Mouse (Mus musculus) right cerebral cortex, postnatal 25 days (tissue): ENCODE results near the gene Olfr1506.
"Not testable (repeated sequence)": the region's sequence is repeated elsewhere in the genome, so short reads cannot be mapped to it uniquely, and the experiment has no call there.

Source experiments
- DNase-seq: peaks from one replicate; pipeline ENCODE4 v3.0.0; 2022

Olfr1506 gene

GRCm38 (mm10) chr2:90224393-90224792 is at the start of gene Olfr1506:
Gene Olfr1506 (minus strand): TSS chr2:90224493.
- not testable (repeated sequence) for DNase-seq

- no peak for DNase-seq
Observed at GRCm38 (mm10) chr2:90270932-90271331, 46.6 kb upstream of the Olfr1506 start, which contains the start of gene Olfr1271. Gene Olfr1271 (minus strand): TSS chr2:90271032.

- DNase-seq, result no peak
Observed at GRCm38 (mm10) chr2:90257492-90257891, 33.2 kb upstream of the Olfr1506 start, which contains the start of gene Olfr142. Gene Olfr142 (minus strand): TSS chr2:90257592.

GRCm38 (mm10) chr2:90199606-90200005 is 24.7 kb downstream of the Olfr1506 start:
- not testable (repeated sequence) for DNase-seq

- DNase-seq, result not testable (repeated sequence)
Observed at GRCm38 (mm10) chr2:90195285-90195684, 29.0 kb downstream of the Olfr1506 start.

GRCm38 (mm10) chr2:90194750-90195149 is 29.5 kb downstream of the Olfr1506 start:
- DNase-seq, result not testable (repeated sequence)

GRCm38 (mm10) chr2:90187082-90187481 is 37.2 kb downstream of the Olfr1506 start:
- DNase-seq, result not testable (repeated sequence)

GRCm38 (mm10) chr2:90186082-90186481 is 38.2 kb downstream of the Olfr1506 start:
- not testable (repeated sequence) for DNase-seq
